Mouse (Mus musculus): ENCODE data around the gene Galnt6.

Gene Galnt6

DNA sequence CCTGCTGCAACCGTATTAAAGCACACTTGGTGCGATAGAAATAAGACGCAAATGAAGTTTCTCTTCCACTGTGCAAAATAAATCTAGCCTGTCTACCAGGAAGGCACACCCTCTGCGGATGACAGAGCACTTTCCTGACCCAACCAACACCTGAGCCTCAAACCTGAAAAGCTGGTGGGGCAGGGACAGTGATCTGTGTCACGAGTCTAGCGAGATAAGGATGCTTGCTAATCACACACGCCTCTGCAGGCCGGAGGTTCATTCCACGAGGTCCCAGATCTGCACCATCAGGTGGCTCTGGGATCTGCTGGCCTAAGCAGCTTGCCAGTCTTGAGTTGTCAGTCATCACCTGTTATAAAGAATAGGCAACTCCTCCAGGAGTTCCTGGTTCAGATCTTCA is 77.6 kb downstream of the Galnt6 start:
- DNase-seq (ENCODE audit: low spot score): no peak

DNA sequence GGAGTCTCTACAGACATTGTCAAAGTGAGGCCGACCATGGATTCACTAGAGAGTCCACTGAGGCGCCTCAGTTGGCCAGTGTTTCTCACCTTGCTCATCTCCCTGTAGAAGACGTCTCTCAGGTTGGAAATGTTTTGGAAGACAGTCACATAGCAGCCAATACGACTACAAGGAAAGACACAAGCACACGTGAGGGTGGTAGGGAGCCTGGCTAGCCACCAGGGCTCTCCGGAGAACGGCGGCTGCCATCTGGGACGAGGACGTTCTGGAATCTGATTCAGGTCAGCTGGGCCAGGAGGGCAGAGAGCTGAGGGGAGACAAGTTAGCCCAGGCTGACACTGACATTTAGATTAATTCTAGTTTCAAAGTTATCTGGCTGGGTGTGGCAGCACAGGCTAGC is 79.1 kb downstream of the Galnt6 start:
- no peak for DNase-seq (ENCODE audit: low spot score)

DNA sequence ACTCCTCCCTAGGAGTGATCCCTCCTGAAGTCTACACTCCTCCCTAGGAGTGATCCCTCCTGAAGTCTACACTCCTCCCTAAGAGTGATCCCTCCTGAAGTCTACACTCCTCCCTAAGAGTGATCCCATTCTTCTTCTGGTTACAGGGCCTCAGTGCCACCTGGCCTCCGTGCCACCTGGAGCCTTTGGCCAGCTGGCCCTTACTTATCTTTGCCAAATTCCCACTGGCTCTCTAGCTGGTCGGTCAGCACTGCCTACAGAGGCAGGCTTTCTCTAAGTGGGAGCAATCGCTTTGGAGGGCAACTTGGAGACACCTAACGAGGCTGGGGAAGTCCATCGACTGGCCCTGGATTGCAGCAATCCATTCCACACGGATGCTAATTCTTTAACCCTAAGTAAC is 83.0 kb downstream of the Galnt6 start:
- DNase-seq (ENCODE audit: low spot score): no peak

DNA sequence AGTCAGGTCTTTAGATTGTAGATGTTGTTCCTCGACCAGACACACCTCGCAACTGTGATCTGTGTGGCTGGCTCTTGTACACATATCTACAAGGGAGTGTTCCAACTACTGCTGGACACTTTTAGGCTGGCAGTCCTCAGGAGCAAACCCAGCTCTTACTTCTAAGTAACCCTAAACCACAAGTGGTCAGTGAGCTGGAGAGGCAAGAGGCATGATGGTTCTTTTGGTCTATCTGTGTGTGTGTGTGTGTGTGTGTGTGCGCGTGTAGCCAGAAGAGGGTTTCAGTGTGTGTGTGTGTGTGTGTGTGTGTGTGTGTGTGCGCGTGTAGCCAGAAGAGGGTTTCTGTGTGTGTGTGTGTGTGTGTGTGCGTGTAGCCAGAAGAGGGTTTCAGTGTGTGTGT is 86.7 kb downstream of the Galnt6 start:
- DNase-seq (ENCODE audit: low spot score): no peak

Measured in ovary, postnatal 10 days (tissue).